Mouse (Mus musculus) small intestine, adult 2 months (tissue): ENCODE measurements around the gene Pitpnm1.

Experiments used
- CTCF ChIP-seq: fragments of 200-500 bp; IDR thresholded peaks from 2 replicates; pipeline ENCODE4 v1.5.1; 2012; ENCODE audit warnings: low read depth, mild to moderate bottlenecking, control low read depth, inconsistent platforms, low read length, moderate library complexity, mixed read lengths; ENCODE audit not compliant: insufficient replicate concordance, insufficient read length; ENCODE audit errors: extremely low read depth
- POLR2A ChIP-seq: fragments of 200-500 bp; IDR thresholded peaks from 2 replicates; pipeline ENCODE4 v1.6.1; 2012; ENCODE audit warnings: low read depth, mild to moderate bottlenecking, control low read depth, inconsistent platforms, low read length, moderate library complexity

DNA sequence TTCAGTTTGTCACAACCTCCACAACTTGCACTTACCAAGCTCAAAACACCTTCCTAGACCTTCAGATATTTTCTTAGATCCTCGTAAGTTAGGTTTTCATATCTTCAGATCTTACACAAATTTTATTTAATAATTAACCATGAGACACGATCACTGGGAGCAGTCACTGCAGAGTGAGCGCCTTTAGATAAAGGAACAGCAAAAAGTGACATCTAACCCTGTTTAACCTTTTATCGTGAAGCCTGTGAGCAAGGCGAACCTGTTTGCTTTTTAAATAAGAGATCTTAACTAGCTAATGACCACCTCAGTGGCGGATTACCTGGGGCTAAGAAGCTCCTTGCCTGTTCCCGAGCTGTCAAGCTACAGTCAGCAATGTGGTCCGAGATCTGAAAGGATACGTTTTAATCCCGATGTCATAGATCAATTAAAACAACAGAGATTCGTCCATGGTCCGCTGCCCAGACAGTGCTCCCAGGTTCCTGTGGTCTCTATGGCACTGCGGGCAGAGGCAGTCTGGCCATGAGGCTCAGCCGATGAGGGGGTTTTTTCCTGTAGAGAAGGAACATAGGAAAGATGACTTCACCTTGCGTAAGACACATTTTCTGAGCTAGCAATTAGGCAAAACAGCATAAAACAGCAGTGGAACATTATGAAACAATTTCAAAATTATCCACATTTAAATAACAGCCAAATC lies 30.9 kb upstream of the Pitpnm1 start:
- TF ChIP-seq POLR2A (no peak), CTCF (no peak)
